Mouse (Mus musculus): Measurements from ENCODE around the gene Sin3b. TPM values are rescaled to one million over a fixed set of nuclear protein-coding genes. Genes with fewer than 3 reads are reported as not detected.
"Not testable (repeated sequence)": the region's sequence is repeated elsewhere in the genome, so short reads cannot be mapped to it uniquely, and the experiment has no call there.

The Sin3b gene
- total RNA-seq (2014; rRNA removed), result 259 and 269 TPM in 2 replicates
- polyA plus RNA-seq (2015; fragmentation: Nextera tagmentation; extraction: Ambion mirVana), result 245 and 250 TPM in 2 replicates

GRCm38 (mm10) chr8:72722769-72723650 is at the start of gene Sin3b:
Sin3b (plus strand) TSS chr8:72723285.
- H3K27ac ChIP-seq, result peak within 1 kb of the TSS; percentile 76
- TF ChIP-seq CTCF (IDR thresholded peaks at IDR 0.05; ENCODE audit: low read depth), result no peak
- H3K4me1 ChIP-seq (ENCODE audit: insufficient read depth, low read length), result peaks cover 8% of the 10 kb centered on the region
- 14% methylated on average over 54 of the region's 56 CpGs for WGBS
- H3K27me3 ChIP-seq (ENCODE audit: insufficient read depth, low read length), result no peaks in the 10 kb centered on the region
- peak within 1 kb of the TSS; percentile 91 for H3K4me2 ChIP-seq (ENCODE audit: low read depth, low read length)
- H3K36me3 ChIP-seq (ENCODE audit: insufficient read depth, low read length), result peaks cover 29% of the 10 kb centered on the region
- DNase-seq (ENCODE audit: low spot score) (peak; percentile 95), ATAC-seq (peak; percentile 98)
- peak within 1 kb of the TSS; percentile 95 for H3K4me3 ChIP-seq (ENCODE audit: low read length)
- no peaks in the 10 kb centered on the region for H3K9me3 ChIP-seq (ENCODE audit: low read length)
- H3K9ac ChIP-seq (replicated peaks; ENCODE audit: low read length), result peak within 1 kb of the TSS; percentile 97

GRCm38 (mm10) chr8:72674184-72674583 is 48.9 kb upstream of the Sin3b start:
- H3K4me1 ChIP-seq (ENCODE audit: insufficient read depth, low read length), result no peaks in the 10 kb centered on the region
- H3K27me3 ChIP-seq (ENCODE audit: insufficient read depth, low read length), result no peaks in the 10 kb centered on the region
- H3K4me2 ChIP-seq (ENCODE audit: low read depth, low read length), result no peak overlapping the region
- DNase-seq (ENCODE audit: low spot score), result no peak
- H3K9me3 ChIP-seq (ENCODE audit: low read length), result no peaks in the 10 kb centered on the region
- H3K27ac ChIP-seq, result no peak overlapping the region
- no peak for ATAC-seq
- H3K4me3 ChIP-seq (ENCODE audit: low read length), result no peak overlapping the region
- H3K9ac ChIP-seq (replicated peaks; ENCODE audit: low read length), result no peak overlapping the region
- TF ChIP-seq CTCF (IDR thresholded peaks at IDR 0.05; ENCODE audit: low read depth), result 0 out of 2 replicates have a peak, but pooled peaks have one; percentile 31
- 94% methylated on average over 2 of the region's 2 CpGs for WGBS
- H3K36me3 ChIP-seq (ENCODE audit: insufficient read depth, low read length), result no peaks in the 10 kb centered on the region; the same call in 1 of the 2 replicates

GRCm38 (mm10) chr8:72676436-72676835 is 46.6 kb upstream of the Sin3b start:
- no peak for DNase-seq (ENCODE audit: low spot score)
- no peak for ATAC-seq
- no peak overlapping the region for H3K9ac ChIP-seq (replicated peaks; ENCODE audit: low read length)

GRCm38 (mm10) chr8:72676844-72677243 is 46.2 kb upstream of the Sin3b start:
- not testable (repeated sequence) for H3K9me3 ChIP-seq (ENCODE audit: low read length); H3K4me3 ChIP-seq (ENCODE audit: low read length); H3K27me3 ChIP-seq (ENCODE audit: insufficient read depth, low read length); H3K9ac ChIP-seq (replicated peaks; ENCODE audit: low read length); H3K36me3 ChIP-seq (ENCODE audit: insufficient read depth, low read length); H3K4me2 ChIP-seq (ENCODE audit: low read depth, low read length); ATAC-seq; H3K27ac ChIP-seq; H3K4me1 ChIP-seq (ENCODE audit: insufficient read depth, low read length); DNase-seq (ENCODE audit: low spot score)
- 59% methylated on average over 2 of the region's 2 CpGs for WGBS

More at GRCm38 (mm10) chr8:72676436-72676835, 46.6 kb upstream of the Sin3b start:
- Histone ChIP-seq H3K4me3 (ENCODE audit: low read length) (no peak overlapping the region), H3K9me3 (ENCODE audit: low read length) (no peaks in the 10 kb centered on the region), H3K36me3 (ENCODE audit: insufficient read depth, low read length) (no peaks in the 10 kb centered on the region; the same call in 1 of the 2 replicates), H3K4me2 (ENCODE audit: low read depth, low read length) (no peak overlapping the region), H3K4me1 (ENCODE audit: insufficient read depth, low read length) (no peaks in the 10 kb centered on the region), H3K27me3 (ENCODE audit: insufficient read depth, low read length) (no peaks in the 10 kb centered on the region), H3K27ac (no peak overlapping the region)
- WGBS, result 65% methylated on average over 4 of the region's 4 CpGs
- TF ChIP-seq CTCF (IDR thresholded peaks at IDR 0.05; ENCODE audit: low read depth), result no peak

GRCm38 (mm10) chr8:72677331-72677730 is 45.8 kb upstream of the Sin3b start:
- TF ChIP-seq CTCF (IDR thresholded peaks at IDR 0.05; ENCODE audit: low read depth), result no peak
- Histone ChIP-seq H3K9me3 (ENCODE audit: low read length) (no peaks in the 10 kb centered on the region), H3K4me3 (ENCODE audit: low read length) (no peak overlapping the region), H3K27me3 (ENCODE audit: insufficient read depth, low read length) (no peaks in the 10 kb centered on the region), H3K4me1 (ENCODE audit: insufficient read depth, low read length) (no peaks in the 10 kb centered on the region), H3K9ac (replicated peaks; ENCODE audit: low read length) (no peak overlapping the region), H3K36me3 (ENCODE audit: insufficient read depth, low read length) (no peaks in the 10 kb centered on the region; the same call in 1 of the 2 replicates), H3K4me2 (ENCODE audit: low read depth, low read length) (no peak overlapping the region), H3K27ac (no peak overlapping the region)
- WGBS, result 70% methylated on average over 5 of the region's 5 CpGs
- ATAC-seq (no peak), DNase-seq (ENCODE audit: low spot score) (no peak)

GRCm38 (mm10) chr8:72680133-72680532 is 43.0 kb upstream of the Sin3b start:
- TF ChIP-seq CTCF (IDR thresholded peaks at IDR 0.05; ENCODE audit: low read depth), result peak; percentile 87
- no peaks in the 10 kb centered on the region for H3K9me3 ChIP-seq (ENCODE audit: low read length)
- DNase-seq (ENCODE audit: low spot score) (peak; percentile 80), ATAC-seq (peak; percentile 62; the same call in 1 of the 2 replicates)
- WGBS, result 11% methylated on average over 3 of the region's 3 CpGs
- no peaks in the 10 kb centered on the region for H3K4me1 ChIP-seq (ENCODE audit: insufficient read depth, low read length)
- no peak overlapping the region for H3K4me3 ChIP-seq (ENCODE audit: low read length)
- H3K4me2 ChIP-seq (ENCODE audit: low read depth, low read length), result no peak overlapping the region
- H3K27me3 ChIP-seq (ENCODE audit: insufficient read depth, low read length), result no peaks in the 10 kb centered on the region
- H3K36me3 ChIP-seq (ENCODE audit: insufficient read depth, low read length), result no peaks in the 10 kb centered on the region; the same call in 1 of the 2 replicates
- H3K27ac ChIP-seq, result no peak overlapping the region
- no peak overlapping the region for H3K9ac ChIP-seq (replicated peaks; ENCODE audit: low read length)
